Mouse (Mus musculus) heart, adult 2 months (tissue): ENCODE measurements around the gene Clasp1.

ENCODE experiments used
- CTCF ChIP-seq: fragments of 200-600 bp; IDR thresholded peaks from 2 replicates; pipeline ENCODE4 v1.8.1; 2022; ENCODE audit warnings: antibody characterized with exemption, mild to moderate bottlenecking, moderate library complexity
- EP300 ChIP-seq: fragments of 200-500 bp; IDR thresholded peaks from 2 replicates; pipeline ENCODE4 v1.6.1; 2011; ENCODE audit warnings: low read depth, low read length, control low read depth; ENCODE audit not compliant: insufficient read depth

DNA sequence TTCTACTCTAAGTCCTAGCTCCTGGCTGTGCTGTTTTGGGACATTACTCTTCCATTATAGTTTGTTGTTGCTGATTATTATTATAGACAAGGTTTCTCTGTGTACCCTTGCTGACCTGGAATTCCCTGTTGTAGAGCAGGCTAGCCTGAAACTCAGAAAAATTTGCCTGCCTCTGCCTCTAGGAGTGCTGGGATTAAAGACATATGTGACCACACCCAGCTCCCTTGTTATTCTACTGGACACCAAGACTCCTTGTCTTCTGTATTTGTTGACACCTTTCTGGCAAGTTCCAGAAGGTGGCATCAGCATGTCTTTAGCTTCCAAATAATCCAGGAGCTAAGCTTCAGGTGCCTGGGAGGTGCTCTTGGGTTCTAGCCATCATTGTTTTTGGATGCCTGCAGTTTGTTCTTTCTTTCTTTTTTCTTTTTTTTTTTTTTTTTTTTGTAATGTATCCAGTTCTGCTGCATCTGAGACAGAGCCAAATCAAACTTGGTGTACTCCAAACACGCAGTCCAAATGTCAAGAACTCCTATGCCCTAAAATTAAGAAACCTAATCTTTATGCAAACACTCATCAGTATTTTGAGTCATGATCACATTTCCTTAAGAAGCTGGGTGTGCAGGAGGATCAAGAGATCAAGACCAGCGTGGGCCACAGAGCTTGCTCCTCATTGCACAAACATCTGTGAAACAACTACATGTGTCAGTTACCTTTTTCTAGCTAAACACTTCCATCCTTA lies 208.8 kb downstream of the Clasp1 start:
- TF ChIP-seq EP300 (no peak), CTCF (no peak)
